Mouse (Mus musculus) erythroblast, embryonic 14.5 days (primary cell): ENCODE measurements around the gene Polr1e.

Source experiments
- GATA1 ChIP-seq: IDR thresholded peaks from 2 replicates; pipeline ENCODE4 v1.6.1; 2012; ENCODE audit warnings: low read length, inconsistent platforms, mixed read lengths
- TAL1 ChIP-seq: IDR thresholded peaks from 3 replicates; pipeline ENCODE4 v1.6.1; 2012; ENCODE audit warnings: low read length, inconsistent platforms, mixed read lengths

GRCm38 (mm10) chr4:45018452-45018980, at the start of gene Polr1e:
- TF ChIP-seq TAL1 (no peak), GATA1 (no peak)
